Mouse (Mus musculus): ENCODE data around the gene Dbndd2. TPM values are rescaled to one million over a fixed set of nuclear protein-coding genes. Genes with fewer than 3 reads are reported as not detected.

The Dbndd2 gene
- polyA plus RNA-seq, 1 experiment from 2014 or later = 3.2 TPM

DNA sequence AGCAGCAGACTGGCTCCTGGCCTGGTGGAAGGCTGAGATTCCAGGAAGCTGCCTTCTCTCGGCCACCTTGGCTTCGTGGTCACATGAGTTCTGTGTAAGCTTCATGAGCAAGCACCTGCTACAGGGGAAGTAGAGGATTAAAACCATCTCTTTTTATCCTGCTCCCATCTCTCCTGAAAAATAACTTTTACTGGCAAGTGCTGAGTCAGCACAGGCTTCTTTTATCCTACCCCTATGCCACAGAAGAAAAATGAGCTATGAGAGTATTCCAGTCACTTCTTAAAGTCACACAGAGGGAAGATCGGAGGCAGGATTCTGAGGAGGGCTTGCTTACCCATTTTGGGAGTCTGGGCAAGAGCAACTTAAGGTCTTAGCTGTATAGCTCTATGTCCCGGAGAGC lies 51.1 kb downstream of the Dbndd2 start:
- Histone ChIP-seq H3K4me1 (peaks cover 11% of the 10 kb centered on the region), H3K27ac (replicated peaks) (no peak overlapping the region), H3K4me3 (no peak overlapping the region), H3K9me3 (replicated peaks) (no peaks in the 10 kb centered on the region), H3K27me3 (ENCODE audit: low read depth, poor library complexity, severe bottlenecking) (no peaks in the 10 kb centered on the region), H3K36me3 (no peaks in the 10 kb centered on the region)
- no peak for DNase-seq (ENCODE audit: low spot score)
- WGBS = 89% methylated on average over 4 of the region's 4 CpGs

DNA sequence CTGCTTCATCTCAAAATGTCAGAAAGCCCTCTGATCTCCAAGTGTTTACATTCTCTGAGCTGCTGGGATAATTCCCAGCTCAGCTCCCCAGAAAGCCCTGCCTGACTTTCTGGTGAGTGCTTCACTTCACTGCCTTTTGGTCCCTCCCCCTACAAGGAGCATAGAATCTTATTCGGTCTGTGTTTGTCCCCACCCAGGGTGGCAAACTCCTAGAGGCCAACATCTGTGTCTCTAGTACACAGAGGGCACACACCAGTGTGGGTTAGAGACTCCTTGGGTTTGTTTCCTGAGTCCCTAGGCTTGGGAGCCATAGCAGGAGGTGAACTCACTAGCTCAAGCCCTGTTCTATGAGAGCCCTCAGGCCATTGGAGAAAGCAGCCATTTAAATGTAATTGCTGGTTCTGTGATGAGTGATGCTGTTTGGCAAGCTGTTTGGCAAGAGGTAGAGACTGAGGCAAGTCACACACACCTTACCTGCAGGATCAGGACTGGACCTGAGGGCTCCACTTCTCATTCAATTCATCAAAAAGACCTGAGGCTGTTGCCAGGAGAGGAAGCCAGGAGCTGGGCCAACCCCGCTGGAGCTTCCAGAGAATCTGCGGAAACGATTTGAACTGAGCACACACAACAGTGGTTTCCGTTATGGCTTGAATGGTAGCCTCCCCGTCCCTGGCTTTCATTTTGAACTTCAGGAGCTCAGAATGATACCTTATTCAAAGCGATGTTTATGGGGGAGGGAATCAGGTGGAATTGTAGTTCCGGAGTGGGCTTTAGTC lies 54.9 kb downstream of the Dbndd2 start:
- peaks cover 11% of the 10 kb centered on the region for H3K4me1 ChIP-seq
- H3K27ac ChIP-seq (replicated peaks) = no peak overlapping the region
- no peaks in the 10 kb centered on the region for H3K9me3 ChIP-seq (replicated peaks)
- WGBS = 49% methylated on average over 8 of the region's 8 CpGs
- H3K4me3 ChIP-seq = no peak overlapping the region
- H3K27me3 ChIP-seq (ENCODE audit: low read depth, poor library complexity, severe bottlenecking) = no peaks in the 10 kb centered on the region
- DNase-seq (ENCODE audit: low spot score) = no peak
- no peaks in the 10 kb centered on the region for H3K36me3 ChIP-seq

DNA sequence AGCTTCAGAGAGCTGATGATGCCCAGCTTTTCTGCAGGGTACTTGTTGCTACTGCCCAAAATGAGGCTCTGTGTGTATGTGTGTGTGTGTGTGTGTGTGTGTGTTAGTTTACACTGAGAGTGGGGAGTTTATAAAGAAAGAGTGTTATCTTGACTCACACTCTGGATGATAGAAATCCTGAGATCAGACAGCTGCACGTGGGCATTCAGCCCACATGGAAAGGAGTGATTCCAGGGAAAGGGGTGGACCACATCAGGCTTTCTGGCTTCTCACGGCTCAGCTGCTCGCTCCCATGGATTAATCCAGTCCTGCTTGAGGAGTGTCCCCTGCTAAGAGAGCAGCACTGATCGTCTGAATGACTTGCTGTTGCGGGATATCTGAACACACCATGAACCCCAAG lies 56.2 kb downstream of the Dbndd2 start:
- Histone ChIP-seq H3K4me1 (peaks cover 11% of the 10 kb centered on the region), H3K27me3 (ENCODE audit: low read depth, poor library complexity, severe bottlenecking) (no peaks in the 10 kb centered on the region), H3K36me3 (no peaks in the 10 kb centered on the region), H3K4me3 (no peak overlapping the region), H3K27ac (replicated peaks) (no peak overlapping the region), H3K9me3 (replicated peaks) (no peaks in the 10 kb centered on the region)
- WGBS = 75% methylated on average over 5 of the region's 5 CpGs
- no peak for DNase-seq (ENCODE audit: low spot score)

DNA sequence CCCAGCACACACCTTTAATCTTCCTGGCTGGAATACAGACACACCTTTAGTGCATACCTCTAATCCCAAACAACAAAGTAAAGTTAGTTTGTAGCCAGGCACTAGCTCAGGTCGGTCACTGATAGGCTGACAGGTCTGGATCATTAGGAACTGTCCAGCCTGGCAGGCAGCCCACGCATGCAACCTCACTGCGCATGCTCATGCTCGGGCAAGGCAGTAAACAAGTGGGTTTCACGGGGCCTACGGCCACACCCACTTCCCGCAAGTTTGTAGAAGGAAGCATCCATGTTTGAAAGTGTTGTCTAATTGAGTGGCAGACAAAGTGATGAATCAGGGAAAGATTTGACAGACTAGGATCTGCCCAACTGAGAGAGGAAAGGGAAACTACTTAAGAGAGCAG lies 56.7 kb downstream of the Dbndd2 start:
- Histone ChIP-seq H3K9me3 (replicated peaks) (no peaks in the 10 kb centered on the region), H3K4me1 (peaks cover 11% of the 10 kb centered on the region), H3K4me3 (no peak overlapping the region), H3K27me3 (ENCODE audit: low read depth, poor library complexity, severe bottlenecking) (no peaks in the 10 kb centered on the region), H3K36me3 (no peaks in the 10 kb centered on the region), H3K27ac (replicated peaks) (no peak overlapping the region)
- 89% methylated on average over 7 of the region's 7 CpGs for WGBS
- no peak for DNase-seq (ENCODE audit: low spot score)

Other genes with a start within 250 kb of the Dbndd2 start
- gene Svs2, start 247.6 kb upstream of the Dbndd2 start, polyA plus RNA-seq (2016; fragmentation: Nextera tagmentation; extraction: Ambion mirVana) = not detected in 2 replicates
- not detected in 2 replicates for gene Svs3b, start 229.5 kb upstream of the Dbndd2 start, polyA plus RNA-seq (2016; fragmentation: Nextera tagmentation; extraction: Ambion mirVana)
- gene Svs4, start 207.6 kb upstream of the Dbndd2 start, polyA plus RNA-seq (2016; fragmentation: Nextera tagmentation; extraction: Ambion mirVana) = not detected in 2 replicates
- not detected in 2 replicates for gene Svs3a, start 196.8 kb upstream of the Dbndd2 start, polyA plus RNA-seq (2016; fragmentation: Nextera tagmentation; extraction: Ambion mirVana)
- not detected in 2 replicates for gene Svs6, start 169.4 kb upstream of the Dbndd2 start, polyA plus RNA-seq (2016; fragmentation: Nextera tagmentation; extraction: Ambion mirVana)
- gene Svs5, start 153.4 kb upstream of the Dbndd2 start, polyA plus RNA-seq (2016; fragmentation: Nextera tagmentation; extraction: Ambion mirVana) = not detected in 2 replicates
- 0.31 TPM in 1 of 2 replicates, not detected in the other for gene Slpi, start 97.0 kb upstream of the Dbndd2 start, polyA plus RNA-seq (2016; fragmentation: Nextera tagmentation; extraction: Ambion mirVana)
- gene Rbpjl, start 83.0 kb upstream of the Dbndd2 start, polyA plus RNA-seq (2016; fragmentation: Nextera tagmentation; extraction: Ambion mirVana) = not detected in 2 replicates
- 0.21 TPM in 1 of 2 replicates, not detected in the other for gene Matn4, start 80.9 kb upstream of the Dbndd2 start, polyA plus RNA-seq (2016; fragmentation: Nextera tagmentation; extraction: Ambion mirVana)
- gene Sdc4, start 42.2 kb upstream of the Dbndd2 start, polyA plus RNA-seq (2016; fragmentation: Nextera tagmentation; extraction: Ambion mirVana) = 16.1 and 17.4 TPM in 2 replicates
- 64.8 and 65.9 TPM in 2 replicates for gene Sys1, start 29.1 kb upstream of the Dbndd2 start, polyA plus RNA-seq (2016; fragmentation: Nextera tagmentation; extraction: Ambion mirVana)
- gene Gm20458, start 25.1 kb upstream of the Dbndd2 start, polyA plus RNA-seq (2016; fragmentation: Nextera tagmentation; extraction: Ambion mirVana) = 3.7 and 3.9 TPM in 2 replicates
- not detected in 2 replicates for gene Trp53tg5, start 12.4 kb upstream of the Dbndd2 start, polyA plus RNA-seq (2016; fragmentation: Nextera tagmentation; extraction: Ambion mirVana)
- gene Pigt, start 11.4 kb downstream of the Dbndd2 start, polyA plus RNA-seq (2016; fragmentation: Nextera tagmentation; extraction: Ambion mirVana) = 40.1 and 44.7 TPM in 2 replicates
- 23.1 and 28.3 TPM in 2 replicates for gene Wfdc2, start 76.3 kb downstream of the Dbndd2 start, polyA plus RNA-seq (2016; fragmentation: Nextera tagmentation; extraction: Ambion mirVana)
- not detected in 2 replicates for gene Spint3, start 87.4 kb downstream of the Dbndd2 start, polyA plus RNA-seq (2016; fragmentation: Nextera tagmentation; extraction: Ambion mirVana)
- gene Wfdc6a, start 99.3 kb downstream of the Dbndd2 start, polyA plus RNA-seq (2016; fragmentation: Nextera tagmentation; extraction: Ambion mirVana) = not detected in 2 replicates
- gene Eppin, start 107.5 kb downstream of the Dbndd2 start, polyA plus RNA-seq (2016; fragmentation: Nextera tagmentation; extraction: Ambion mirVana) = not detected in 2 replicates
- gene Wfdc6b, start 127.4 kb downstream of the Dbndd2 start, polyA plus RNA-seq (2016; fragmentation: Nextera tagmentation; extraction: Ambion mirVana) = not detected in 2 replicates
- gene Wfdc8, start 127.5 kb downstream of the Dbndd2 start, polyA plus RNA-seq (2016; fragmentation: Nextera tagmentation; extraction: Ambion mirVana) = not detected in 2 replicates
- gene Wfdc16, start 152.7 kb downstream of the Dbndd2 start, polyA plus RNA-seq (2016; fragmentation: Nextera tagmentation; extraction: Ambion mirVana) = not detected in 2 replicates
- not detected in 2 replicates for gene Wfdc10, start 169.9 kb downstream of the Dbndd2 start, polyA plus RNA-seq (2016; fragmentation: Nextera tagmentation; extraction: Ambion mirVana)
- gene Wfdc9, start 170.5 kb downstream of the Dbndd2 start, polyA plus RNA-seq (2016; fragmentation: Nextera tagmentation; extraction: Ambion mirVana) = not detected in 2 replicates
- not detected in 2 replicates for gene Wfdc11, start 188.0 kb downstream of the Dbndd2 start, polyA plus RNA-seq (2016; fragmentation: Nextera tagmentation; extraction: Ambion mirVana)
- gene Wfdc13, start 199.0 kb downstream of the Dbndd2 start, polyA plus RNA-seq (2016; fragmentation: Nextera tagmentation; extraction: Ambion mirVana) = not detected in 2 replicates
- not detected in 2 replicates for gene Spint4, start 212.4 kb downstream of the Dbndd2 start, polyA plus RNA-seq (2016; fragmentation: Nextera tagmentation; extraction: Ambion mirVana)
- not detected in 2 replicates for gene Spint5, start 229.2 kb downstream of the Dbndd2 start, polyA plus RNA-seq (2016; fragmentation: Nextera tagmentation; extraction: Ambion mirVana)

All from midbrain, embryonic 10.5 days (tissue).